Mouse (Mus musculus) stomach, embryonic 14.5 days (tissue): ENCODE results near the gene Zfp423. TPM values are rescaled to one million over a fixed set of nuclear protein-coding genes. Genes with fewer than 3 reads are reported as not detected.
A peak's percentile ranks its signal among the peaks of the same experiment; 100 is the strongest.

Experiments used
- ATAC-seq: fragments of 200-750 bp; cut with Nextera tagmentation; 2 replicates; pipeline ENCODE4 v1.8.0; 2017; ENCODE audit warnings: low read depth, moderate TSS enrichment; ENCODE audit not compliant: insufficient number of reproducible peaks, insufficient read depth, low FRiP score
- H3K27ac ChIP-seq: fragments of 300-500 bp; sonication (generic); 2 replicates; pipeline ENCODE4 v1.5.1; 2014; ENCODE audit warnings: mild to moderate bottlenecking, low read length, moderate library complexity, mixed read lengths
- H3K27me3 ChIP-seq: fragments of 300-500 bp; sonication (generic); 2 replicates; pipeline ENCODE4 v1.6.1; 2014; ENCODE audit warnings: low read length, control low read depth, mixed read lengths; ENCODE audit not compliant: control insufficient read depth, insufficient read depth
- H3K36me3 ChIP-seq: fragments of 300-500 bp; sonication (generic); 2 replicates; pipeline ENCODE4 v1.6.1; 2014; ENCODE audit warnings: mild to moderate bottlenecking, control low read depth, low read length, moderate library complexity, mixed read lengths; ENCODE audit not compliant: control insufficient read depth, insufficient read depth
- H3K4me1 ChIP-seq: fragments of 300-500 bp; sonication (generic); 2 replicates; pipeline ENCODE4 v1.6.1; 2014; ENCODE audit warnings: low read length, control low read depth, mixed read lengths; ENCODE audit not compliant: control insufficient read depth, insufficient read depth
- H3K4me2 ChIP-seq: fragments of 300-500 bp; sonication (generic); replicated peaks from 2 replicates; pipeline ENCODE4 v1.6.1; 2014; ENCODE audit warnings: low read depth, low read length, control low read depth
- H3K4me3 ChIP-seq: fragments of 300-500 bp; sonication (generic); 2 replicates; pipeline ENCODE4 v1.5.1; 2014; ENCODE audit warnings: low read depth, low read length, control low read depth
- H3K9ac ChIP-seq: fragments of 300-500 bp; sonication (generic); replicated peaks from 2 replicates; pipeline ENCODE4 v1.6.1; 2014; ENCODE audit warnings: low read depth, mild to moderate bottlenecking, control low read depth, low read length, moderate library complexity, mixed read lengths
- H3K9me3 ChIP-seq: fragments of 300-500 bp; sonication (generic); 2 replicates; pipeline ENCODE4 v1.6.1; 2016; ENCODE audit warnings: low read depth, low read length, control low read depth; ENCODE audit not compliant: control insufficient read depth
- WGBS: fragments of 180-500 bp; shearing (Covaris S2); extraction: QIAGEN DNeasy Blood & Tissue Kit; methylation state at CpG from one replicate; pipeline ENCODE4 v1.1.7; 2014; 5-methylcytosine and 5-hydroxymethylcytosine counted together
- polyA plus RNA-seq: library from polyadenylated mRNA; unstranded; fragments of >200 nt; fragmentation: Nextera tagmentation; extraction: Ambion mirVana; gene quantifications from 2 replicates; pipeline ENCODE4 v1.2.1, GENCODE M21; 2014

The Zfp423 gene
- polyA plus RNA-seq, 1 experiment from 2014 or later = 13.6 TPM

DNA sequence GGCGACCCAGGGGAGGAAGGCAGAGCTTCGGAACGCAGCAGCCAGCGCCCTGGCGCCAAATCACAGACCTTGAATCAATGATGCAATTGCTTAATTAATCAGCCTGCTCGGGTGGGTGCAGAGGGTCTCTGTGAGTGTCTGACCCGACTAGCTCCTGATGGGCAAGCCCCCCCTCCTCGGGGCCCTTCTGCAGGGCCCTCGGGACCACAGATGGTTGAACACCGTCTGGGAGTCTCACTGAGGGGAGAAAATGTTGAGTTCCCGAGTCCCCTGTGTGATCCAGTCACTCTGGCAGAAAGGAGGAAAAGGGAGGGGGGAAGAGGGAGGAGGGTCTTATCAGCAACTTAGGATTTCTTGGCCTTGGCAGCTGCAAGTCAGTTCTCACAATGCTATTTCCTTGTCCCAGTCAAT lies 124.0 kb downstream of the Zfp423 start:
- no peak; the same call in 1 of the 2 replicates for ATAC-seq
- Histone ChIP-seq H3K27me3 (no peaks in the 10 kb centered on the region), H3K4me2 (no peak overlapping the region), H3K9me3 (no peaks in the 10 kb centered on the region), H3K4me3 (no peak overlapping the region), H3K27ac (peak overlapping the region; percentile 29; the same call in 1 of the 2 replicates), H3K4me1 (peaks cover 67% of the 10 kb centered on the region), H3K36me3 (no peaks in the 10 kb centered on the region), H3K9ac (no peak overlapping the region)
- 6% methylated on average over 11 of the region's 11 CpGs for WGBS

DNA sequence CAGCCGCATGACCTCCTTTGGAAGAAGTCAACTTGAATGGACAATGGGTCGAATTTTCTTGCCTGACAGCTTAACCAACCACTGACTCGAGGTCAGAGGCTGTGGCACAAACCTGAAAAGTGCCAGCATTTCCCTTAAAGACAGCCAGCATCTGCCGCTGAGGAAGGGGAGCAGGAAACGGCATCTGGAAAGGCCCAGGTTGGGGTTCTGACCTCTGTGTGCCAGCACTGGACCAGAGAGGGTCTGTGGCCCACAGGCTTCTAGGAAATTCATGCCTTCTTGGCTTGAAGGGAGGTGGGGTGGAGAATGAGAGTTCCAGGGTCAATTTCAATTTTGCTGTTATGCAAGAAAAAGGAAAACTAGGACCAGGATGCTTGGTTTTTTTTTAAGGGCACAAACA lies 124.7 kb downstream of the Zfp423 start:
- Histone ChIP-seq H3K27ac (no peak overlapping the region), H3K4me1 (peaks cover 67% of the 10 kb centered on the region), H3K36me3 (no peaks in the 10 kb centered on the region), H3K27me3 (no peaks in the 10 kb centered on the region), H3K4me2 (no peak overlapping the region), H3K9ac (no peak overlapping the region), H3K9me3 (no peaks in the 10 kb centered on the region), H3K4me3 (no peak overlapping the region)
- WGBS = 43% methylated on average over 5 of the region's 5 CpGs
- ATAC-seq = no peak

DNA sequence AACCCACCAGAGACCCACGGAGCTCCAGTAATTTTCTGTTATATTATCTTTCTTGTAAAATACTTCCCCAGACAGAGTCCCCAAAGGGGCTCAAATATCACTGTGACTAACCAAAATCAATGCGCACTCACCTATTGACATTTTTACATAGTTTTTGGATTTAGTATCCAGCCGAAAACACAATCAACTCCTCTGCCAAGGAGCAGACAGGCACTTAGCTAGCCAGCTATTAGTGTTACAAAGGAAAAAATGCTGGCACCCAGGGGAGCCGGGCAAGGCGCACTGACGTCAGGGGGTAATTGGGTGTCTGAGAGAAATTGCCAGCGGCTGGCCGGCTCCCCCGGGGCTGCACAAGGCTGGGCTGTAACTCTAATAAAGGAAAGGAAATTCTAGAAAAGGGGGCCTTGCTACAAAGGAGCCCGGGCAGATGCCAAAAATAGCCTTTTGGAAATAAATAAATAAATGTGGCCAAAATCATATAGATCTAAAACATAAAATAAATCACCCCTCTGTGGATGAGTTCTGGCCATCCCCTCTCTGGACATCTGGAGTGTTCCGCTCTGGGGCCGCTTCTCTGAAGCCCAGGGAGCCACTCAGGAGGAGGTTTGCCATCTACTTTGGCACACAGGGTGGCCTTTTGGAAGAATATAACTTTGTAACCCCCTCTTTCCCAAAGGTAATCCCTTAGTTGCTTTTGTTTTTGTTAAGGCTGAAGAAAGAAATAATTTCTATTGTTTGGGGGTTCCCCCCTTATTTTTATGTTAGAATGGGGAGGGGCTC lies 125.4 kb downstream of the Zfp423 start:
- ATAC-seq = no peak
- H3K4me3 ChIP-seq = no peak overlapping the region
- H3K4me1 ChIP-seq = peaks cover 67% of the 10 kb centered on the region
- H3K4me2 ChIP-seq = no peak overlapping the region
- 45% methylated on average over 12 of the region's 12 CpGs for WGBS
- H3K27me3 ChIP-seq = no peaks in the 10 kb centered on the region
- no peak overlapping the region for H3K9ac ChIP-seq
- no peaks in the 10 kb centered on the region for H3K9me3 ChIP-seq
- no peaks in the 10 kb centered on the region for H3K36me3 ChIP-seq
- H3K27ac ChIP-seq = 0 out of 2 replicates have a peak overlapping the region, but pooled peaks have one; percentile 6

DNA sequence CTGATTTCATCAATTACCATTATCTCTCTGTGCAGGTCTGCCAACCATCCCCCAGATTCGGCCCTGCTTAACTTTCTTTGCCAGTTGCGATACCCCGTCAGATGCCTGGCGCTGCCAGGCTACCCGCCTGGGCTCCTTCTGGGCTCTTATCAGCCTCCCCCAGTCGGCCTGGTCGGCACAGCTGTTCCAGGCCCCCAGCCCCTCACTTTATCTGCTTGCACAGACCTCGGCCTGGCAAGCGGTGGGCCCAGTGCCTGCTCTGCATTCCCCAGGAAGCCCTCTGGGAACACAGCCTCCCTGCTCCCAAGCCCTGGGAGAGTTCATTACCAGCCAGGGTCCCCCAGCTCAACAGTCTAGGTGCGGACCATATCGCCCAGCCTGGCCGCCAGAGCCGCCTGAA lies 126.1 kb downstream of the Zfp423 start:
- Histone ChIP-seq H3K9ac (no peak overlapping the region), H3K36me3 (no peaks in the 10 kb centered on the region), H3K9me3 (no peaks in the 10 kb centered on the region), H3K4me2 (no peak overlapping the region), H3K27me3 (no peaks in the 10 kb centered on the region), H3K27ac (no peak overlapping the region), H3K4me3 (no peak overlapping the region), H3K4me1 (peaks cover 67% of the 10 kb centered on the region)
- ATAC-seq = no peak
- 59% methylated on average over 13 of the region's 13 CpGs for WGBS

DNA sequence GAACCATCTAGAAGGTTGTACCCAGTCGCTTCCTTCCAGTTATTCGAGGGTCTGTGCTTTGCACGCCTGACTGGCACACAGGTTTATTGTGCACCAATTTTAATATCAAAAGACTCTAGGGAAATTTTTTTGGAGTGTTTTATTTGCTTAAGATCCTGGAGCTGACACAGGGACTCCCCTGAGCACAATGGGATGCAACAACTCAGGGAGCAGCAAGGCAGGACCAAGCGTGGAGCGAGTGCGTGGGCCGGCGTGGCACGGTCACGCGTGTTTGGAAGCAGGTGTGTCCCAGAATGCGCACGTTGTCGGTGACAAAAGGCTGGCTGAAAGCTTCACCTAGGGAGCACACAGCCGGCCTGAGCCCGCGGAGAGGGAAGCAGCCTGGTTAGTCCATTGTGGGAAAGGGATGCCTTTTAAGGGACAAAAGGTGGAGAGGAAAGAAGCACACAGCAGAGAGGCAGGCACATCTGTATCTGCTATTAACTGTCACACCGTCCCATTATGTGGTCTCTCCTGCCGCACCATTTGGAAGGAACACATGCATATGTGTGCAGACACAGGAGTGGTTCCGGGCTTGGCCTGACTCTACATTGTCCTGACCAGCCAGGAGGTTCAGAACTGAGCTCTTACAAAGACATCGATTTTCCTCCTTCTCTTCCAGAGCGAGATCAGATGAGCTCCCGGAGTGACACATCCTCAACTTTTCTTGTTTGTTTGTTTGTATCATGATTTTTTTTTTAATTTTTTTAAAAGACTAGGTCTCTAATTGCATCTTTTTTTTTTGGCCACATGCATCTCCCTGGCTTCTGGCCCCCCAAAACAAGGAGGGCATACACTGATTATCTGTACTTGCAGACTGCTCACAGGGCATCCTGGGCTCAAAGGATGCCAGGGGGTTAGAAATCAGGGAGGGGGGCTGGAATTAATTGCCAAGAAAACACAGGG lies 126.7 kb downstream of the Zfp423 start:
- Histone ChIP-seq H3K27ac (no peak overlapping the region), H3K36me3 (no peaks in the 10 kb centered on the region), H3K27me3 (no peaks in the 10 kb centered on the region), H3K9me3 (no peaks in the 10 kb centered on the region), H3K4me2 (no peak overlapping the region), H3K9ac (no peak overlapping the region; the same call in 1 of the 2 replicates), H3K4me1 (peaks cover 64% of the 10 kb centered on the region), H3K4me3 (no peak overlapping the region)
- WGBS = 65% methylated on average over 23 of the region's 23 CpGs
- ATAC-seq = no peak

DNA sequence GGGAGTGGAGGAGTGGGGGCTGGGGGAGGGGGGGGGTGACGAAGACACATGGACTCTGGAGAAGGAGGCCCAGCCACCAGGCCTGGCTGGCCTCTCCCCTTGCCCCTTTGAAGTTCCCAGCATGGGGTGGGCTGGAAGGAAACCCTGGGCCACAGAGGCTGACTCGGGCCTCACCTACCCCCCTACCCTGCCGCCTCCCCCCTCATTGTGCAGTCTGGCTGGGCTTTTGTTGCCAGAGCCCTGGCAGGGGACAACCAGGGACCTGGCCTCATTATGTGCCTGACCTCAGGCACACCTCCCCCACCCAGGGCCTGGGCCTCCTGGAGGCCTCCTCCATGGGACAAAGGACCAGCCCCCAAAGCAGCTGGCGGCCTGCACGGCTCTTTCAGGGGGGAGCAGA lies 127.8 kb downstream of the Zfp423 start:
- Histone ChIP-seq H3K9me3 (no peaks in the 10 kb centered on the region), H3K36me3 (no peaks in the 10 kb centered on the region), H3K4me1 (peaks cover 53% of the 10 kb centered on the region), H3K27me3 (no peaks in the 10 kb centered on the region), H3K9ac (no peak overlapping the region), H3K4me2 (no peak overlapping the region), H3K4me3 (no peak overlapping the region), H3K27ac (peak overlapping the region; percentile 63)
- 12% methylated on average over 5 of the region's 5 CpGs for WGBS
- peak; percentile 47 for ATAC-seq

DNA sequence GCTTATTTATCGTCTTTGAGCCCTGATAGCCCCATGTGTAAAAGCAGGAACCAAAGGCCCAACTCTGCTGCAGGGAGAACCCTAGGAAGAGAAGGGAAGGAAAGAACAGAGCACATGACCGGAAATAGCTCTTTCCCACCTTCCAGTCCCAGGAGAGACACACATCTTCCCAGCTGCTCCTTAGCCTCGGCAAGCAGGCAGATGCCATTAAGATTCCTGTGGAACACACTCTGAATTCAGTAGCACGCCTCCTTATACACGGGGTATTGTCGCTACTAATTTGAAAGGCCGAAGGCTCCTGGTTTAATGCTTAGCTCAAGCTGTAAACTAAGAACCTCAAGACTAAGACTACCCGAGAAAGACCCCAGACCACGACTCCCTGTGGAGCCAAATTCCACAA lies 128.3 kb downstream of the Zfp423 start:
- Histone ChIP-seq H3K9ac (no peak overlapping the region), H3K4me2 (no peak overlapping the region), H3K4me3 (no peak overlapping the region), H3K27me3 (no peaks in the 10 kb centered on the region), H3K9me3 (no peaks in the 10 kb centered on the region), H3K27ac (peak overlapping the region; percentile 63), H3K36me3 (no peaks in the 10 kb centered on the region), H3K4me1 (peaks cover 49% of the 10 kb centered on the region)
- WGBS = 18% methylated on average over 9 of the region's 9 CpGs
- ATAC-seq = no peak

DNA sequence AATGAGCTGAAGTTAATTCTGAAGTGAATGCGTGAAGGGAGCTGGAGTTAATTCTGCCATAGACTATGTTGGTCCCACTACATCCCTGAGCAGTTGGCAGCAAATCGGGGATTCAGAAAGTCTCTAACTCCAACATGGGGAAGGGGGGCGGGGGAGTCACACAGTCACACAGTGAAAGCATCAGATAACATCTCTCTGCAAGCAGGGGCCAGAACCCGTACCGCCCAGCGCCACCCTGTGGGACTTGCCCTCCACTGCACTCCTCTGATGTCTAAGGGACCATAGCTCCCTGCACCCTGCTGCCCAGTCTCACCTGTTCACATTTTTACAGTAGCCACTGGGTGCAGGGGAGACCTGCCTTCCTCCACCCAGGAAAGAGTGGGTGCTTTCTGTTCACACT lies 129.2 kb downstream of the Zfp423 start:
- ATAC-seq = no peak
- Histone ChIP-seq H3K4me2 (no peak overlapping the region), H3K9ac (no peak overlapping the region), H3K27me3 (no peaks in the 10 kb centered on the region), H3K9me3 (no peaks in the 10 kb centered on the region), H3K4me3 (no peak overlapping the region), H3K27ac (no peak overlapping the region), H3K4me1 (peaks cover 40% of the 10 kb centered on the region), H3K36me3 (no peaks in the 10 kb centered on the region)
- 35% methylated on average over 6 of the region's 6 CpGs for WGBS
